In genomic region chr13:104101606-104102235, GRCm38 (mm10) we compare ENCODE assay signal across 15 mouse cellular contexts.
"Had no signal": no experiment of that assay in that cellular context is flagged by ENCODE, and none has a peak within 500 bp of the region (broad histone marks: within the 10 kb centered on the region; RNA-seq: fewer than 3 reads in every experiment).

No protein-coding gene starts in this region.

- H3K4me1 ChIP-seq: limb, embryonic 13.5 days; midbrain, embryonic 10.5 days; neural tube, embryonic 12.5 days had no signal

- DNase-seq: kidney, postnatal 36 days; left cerebral cortex, postnatal 4 days; lung, adult 18-20 months; midbrain, embryonic 14.5 days; retina, postnatal 1 day; right cerebral cortex, postnatal 4 days; spleen, adult 18-20 months; thymus, adult 18-20 months; thymus, postnatal 14 days had no signal

- H3K36me3 ChIP-seq: limb, embryonic 13.5 days; neural tube, embryonic 12.5 days had no signal

- H3K27ac ChIP-seq: kidney, postnatal 0 days; layer of hippocampus, adult 2 months; limb, embryonic 13.5 days; liver, embryonic 14.5 days; midbrain, embryonic 10.5 days; neural tube, embryonic 12.5 days had no signal

- H3K27me3 ChIP-seq: limb, embryonic 13.5 days; neural tube, embryonic 12.5 days had no signal

- H3K4me3 ChIP-seq: layer of hippocampus, adult 2 months; limb, embryonic 13.5 days; midbrain, embryonic 10.5 days; neural tube, embryonic 12.5 days had no signal

- H3K9ac ChIP-seq: limb, embryonic 13.5 days; liver, embryonic 14.5 days; neural tube, embryonic 12.5 days had no signal

- H3K4me2 ChIP-seq: limb, embryonic 13.5 days; neural tube, embryonic 12.5 days had no signal
